Mouse (Mus musculus) embryonic fibroblast, embryonic 13.5 days (primary cell): ENCODE data around the gene Tac1. TPM values are rescaled to one million over a fixed set of nuclear protein-coding genes. Genes with fewer than 3 reads are reported as not detected.
"Not testable (repeated sequence)": the region's sequence is repeated elsewhere in the genome, so short reads cannot be mapped to it uniquely, and the experiment has no call there.

ENCODE experiments used
- H3K27ac ChIP-seq: 2 replicates; pipeline ENCODE4 v1.5.1; 2012; ENCODE audit warnings: low read length, control low read depth, inconsistent platforms; ENCODE audit not compliant: insufficient read depth
- H3K4me1 ChIP-seq: 2 replicates; pipeline ENCODE4 v1.6.1; 2011; ENCODE audit warnings: low read length; ENCODE audit not compliant: control insufficient read depth, insufficient read depth
- H3K4me3 ChIP-seq: 2 replicates; pipeline ENCODE4 v1.5.1; 2011; ENCODE audit warnings: mild to moderate bottlenecking, control low read depth, low read length; ENCODE audit not compliant: insufficient read depth
- CTCF ChIP-seq: IDR thresholded peaks from 2 replicates; pipeline ENCODE4 v1.5.1; 2011; ENCODE audit warnings: mild to moderate bottlenecking, control low read depth, low read length, moderate library complexity, borderline replicate concordance; ENCODE audit not compliant: insufficient read depth
- POLR2A ChIP-seq: IDR thresholded peaks from 2 replicates; pipeline ENCODE4 v1.6.1; 2011; ENCODE audit warnings: low read depth, mild to moderate bottlenecking, control low read depth, low read length, moderate library complexity
- polyA plus RNA-seq: library from polyadenylated mRNA; stranded (reverse); fragments of >200 nt; gene quantifications from 2 replicates; pipeline ENCODE4 v1.2.4, GENCODE M21; 2011; ENCODE audit warnings: low read depth; ENCODE audit not compliant: missing spikeins, insufficient read length

Tac1 gene
- 2.6 and 3.6 TPM in 2 replicates for polyA plus RNA-seq

- TF ChIP-seq POLR2A (no peak), CTCF (no peak)
- Histone ChIP-seq H3K4me3 (peak within 1 kb of the TSS; percentile 29), H3K4me1 (peaks cover 2% of the 10 kb centered on the region; the same call in 1 of the 2 replicates), H3K27ac (no peak within 1 kb of the TSS)
Measured at GRCm38 (mm10) chr6:7554829-7555391, at the start of gene Tac1. Tac1 (plus strand) TSS chr6:7554879.

DNA sequence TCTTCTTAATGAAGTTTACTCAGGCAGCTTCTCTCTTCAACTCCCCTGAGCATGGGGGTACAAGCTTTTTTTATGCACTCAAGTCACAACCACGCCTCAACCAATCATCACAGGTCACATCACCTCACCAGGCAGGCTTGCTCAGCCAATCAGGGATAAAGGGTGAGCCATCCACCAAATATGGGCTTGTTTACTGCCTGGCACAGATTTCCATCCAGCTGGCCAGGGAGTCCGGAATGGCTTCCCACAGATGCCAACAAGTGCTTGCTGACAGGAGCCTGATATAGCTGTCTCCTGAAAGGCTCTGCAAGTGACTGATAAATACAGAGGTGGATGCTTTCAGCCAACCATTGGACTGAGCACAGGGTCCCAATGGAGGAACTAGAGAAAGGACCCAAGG, 11.2 kb upstream of the Tac1 start:
- H3K27ac ChIP-seq, H3K4me1 ChIP-seq, H3K4me3 ChIP-seq: not testable (repeated sequence)

DNA sequence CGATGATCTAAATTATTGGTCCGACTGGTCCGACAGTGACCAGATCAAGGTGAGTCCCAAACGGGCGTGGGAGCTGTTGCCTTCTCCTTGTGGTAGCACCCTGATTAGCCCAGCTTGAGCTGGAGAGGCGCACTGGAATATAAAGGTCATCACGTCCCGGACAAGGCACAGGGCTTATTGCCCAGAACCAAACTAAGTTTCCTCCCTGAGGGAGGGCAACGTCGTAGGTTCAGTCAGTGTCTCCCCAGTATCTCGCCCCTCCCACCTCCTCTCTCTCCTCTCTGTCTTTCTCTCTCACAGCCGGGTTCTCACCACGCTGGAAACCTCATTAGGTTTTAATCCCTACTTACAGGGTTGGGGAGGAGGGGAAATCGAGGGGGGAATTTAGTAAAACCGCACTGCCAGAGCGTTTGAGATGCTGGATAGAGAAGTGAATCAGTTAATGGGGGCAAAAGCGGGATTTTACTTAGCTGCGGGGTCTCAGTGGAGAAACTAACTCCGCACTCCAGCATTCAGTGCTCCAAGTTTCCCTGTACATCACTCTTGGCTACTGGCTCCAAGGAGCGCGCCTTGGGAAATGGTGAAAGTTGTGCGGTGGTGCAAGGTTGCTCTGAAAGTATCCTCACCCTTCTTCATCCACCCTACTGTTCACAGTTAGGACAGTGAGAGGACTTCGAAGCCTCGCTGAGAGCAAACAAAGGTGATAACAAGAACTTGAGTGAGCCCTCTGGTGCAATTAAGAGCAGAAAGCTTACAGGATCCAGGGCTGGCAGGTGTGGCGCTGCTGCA, 1.2 kb downstream of the Tac1 start:
- no peak overlapping the region for H3K27ac ChIP-seq
- H3K4me1 ChIP-seq, result peaks cover 2% of the 10 kb centered on the region; the same call in 1 of the 2 replicates
- TF ChIP-seq POLR2A, result no peak
- H3K4me3 ChIP-seq, result peak overlapping the region; percentile 29; the same call in 1 of the 2 replicates

GRCm38 (mm10) chr6:7558164-7558563, 3.5 kb downstream of the Tac1 start:
- peaks cover 2% of the 10 kb centered on the region; the same call in 1 of the 2 replicates for H3K4me1 ChIP-seq
- no peak overlapping the region for H3K27ac ChIP-seq
- no peak overlapping the region for H3K4me3 ChIP-seq
- TF ChIP-seq POLR2A, result no peak
- no peak for TF ChIP-seq CTCF

- Histone ChIP-seq H3K4me1 (no peaks in the 10 kb centered on the region; the same call in 1 of the 2 replicates), H3K4me3 (no peak overlapping the region), H3K27ac (no peak overlapping the region)
- no peak for TF ChIP-seq POLR2A
- TF ChIP-seq CTCF, result no peak
Measured at GRCm38 (mm10) chr6:7562524-7562923, 7.8 kb downstream of the Tac1 start.

DNA sequence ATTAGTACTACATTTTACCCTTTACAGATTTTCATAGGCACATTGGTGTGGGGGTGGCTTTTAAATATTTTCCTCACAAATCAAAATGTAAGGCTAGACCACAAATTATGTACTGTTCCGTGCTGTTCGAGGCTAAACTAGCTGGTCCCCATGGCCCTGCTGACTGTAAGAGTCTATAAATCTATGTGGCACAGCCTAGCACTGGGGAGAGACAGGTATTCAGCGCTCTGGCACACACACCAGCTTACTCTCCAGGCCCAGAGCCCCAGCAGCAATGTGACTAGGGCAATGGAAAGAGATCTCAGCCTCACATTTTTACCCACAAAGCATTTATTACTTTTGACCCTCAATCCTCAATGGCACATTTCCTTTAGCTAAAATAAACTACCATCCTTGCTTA, 9.9 kb downstream of the Tac1 start:
- TF ChIP-seq CTCF (no peak), POLR2A (no peak)

DNA sequence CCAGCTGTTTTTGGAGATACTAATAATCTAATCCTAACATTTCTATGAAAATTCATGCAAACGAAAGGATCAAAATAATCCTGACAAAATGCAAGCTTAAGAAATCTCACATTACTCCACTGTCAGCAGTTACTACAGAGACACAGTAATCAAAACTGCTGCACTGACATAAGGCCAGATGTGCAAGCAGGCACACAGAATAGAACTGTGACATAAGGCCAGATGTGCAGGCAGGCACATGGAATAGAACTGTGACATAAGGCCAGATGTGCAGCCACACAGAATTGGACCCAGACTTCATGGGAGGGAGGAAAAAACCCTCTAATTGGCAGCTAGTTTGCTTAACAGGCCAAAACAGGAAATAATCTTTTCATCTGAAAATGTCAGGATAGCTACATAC, 16.5 kb downstream of the Tac1 start:
- no peaks in the 10 kb centered on the region; the same call in 1 of the 2 replicates for H3K4me1 ChIP-seq
- no peak overlapping the region for H3K4me3 ChIP-seq
- H3K27ac ChIP-seq, result no peak overlapping the region
- no peak for TF ChIP-seq CTCF
- no peak for TF ChIP-seq POLR2A

More for the DNA sequence above, 9.9 kb downstream of the Tac1 start:
- H3K27ac ChIP-seq, result no peak overlapping the region
- H3K4me1 ChIP-seq, result no peaks in the 10 kb centered on the region
- no peak overlapping the region for H3K4me3 ChIP-seq

GRCm38 (mm10) chr6:7578031-7578430, 23.4 kb downstream of the Tac1 start:
- no peak for TF ChIP-seq CTCF
- no peak for TF ChIP-seq POLR2A
- Histone ChIP-seq H3K4me1 (peaks cover 3% of the 10 kb centered on the region), H3K27ac (peak overlapping the region; percentile 75; the same call in 1 of the 2 replicates), H3K4me3 (no peak overlapping the region)

GRCm38 (mm10) chr6:7594445-7594844, 39.8 kb downstream of the Tac1 start:
- Histone ChIP-seq H3K27ac (no peak overlapping the region), H3K4me3 (no peak overlapping the region), H3K4me1 (no peaks in the 10 kb centered on the region)
- TF ChIP-seq CTCF (no peak), POLR2A (no peak)

- TF ChIP-seq CTCF (no peak), POLR2A (no peak)
- no peak overlapping the region for H3K27ac ChIP-seq
- H3K4me3 ChIP-seq, result no peak overlapping the region
- H3K4me1 ChIP-seq, result peaks cover 2% of the 10 kb centered on the region; the same call in 1 of the 2 replicates
Measured at GRCm38 (mm10) chr6:7598416-7598815, 43.7 kb downstream of the Tac1 start.
